Mouse (Mus musculus) urinary bladder, adult 2 months (tissue): ENCODE results near the gene Psmb11. TPM values are rescaled to one million over a fixed set of nuclear protein-coding genes. Genes with fewer than 3 reads are reported as not detected.
A peak's percentile ranks its signal among the peaks of the same experiment; 100 is the strongest.

ENCODE experiments used
- DNase-seq: peaks from one replicate; pipeline ENCODE4 v3.0.0; 2022; ENCODE audit warnings: low spot score
- polyA plus RNA-seq: library from polyadenylated mRNA; depleted of rRNA; stranded (reverse); fragments of >200 nt; gene quantifications from 2 replicates; pipeline ENCODE4 v1.2.3, GENCODE M21; 2012; rRNA removed

Gene Psmb11
- polyA plus RNA-seq: not detected in 2 replicates

- no peak for DNase-seq
These were observed at the start of gene Psmb11 for GRCm38 (mm10) chr14:54621133-54621532. Gene Psmb11 (plus strand): TSS chr14:54621433.

- DNase-seq: no peak
These were observed 49.1 kb upstream of the Psmb11 start for GRCm38 (mm10) chr14:54572122-54572521.

GRCm38 (mm10) chr14:54572790-54573736 is 48.2 kb upstream of the Psmb11 start:
- no peak for DNase-seq

GRCm38 (mm10) chr14:54574253-54574652 is 47.0 kb upstream of the Psmb11 start:
- peak; percentile 65 for DNase-seq

- DNase-seq: no peak
These were observed 46.2 kb upstream of the Psmb11 start for GRCm38 (mm10) chr14:54575031-54575430.

GRCm38 (mm10) chr14:54575631-54576030 is 45.6 kb upstream of the Psmb11 start:
- DNase-seq: peak; percentile 70

- DNase-seq: peak; percentile 52
These were observed 44.8 kb upstream of the Psmb11 start for GRCm38 (mm10) chr14:54576241-54577088.

GRCm38 (mm10) chr14:54577089-54577982 is 43.9 kb upstream of the Psmb11 start, which contains the start of gene Ajuba:
Gene Ajuba (minus strand): TSS chr14:54577558.
- peak; percentile 82 for DNase-seq

GRCm38 (mm10) chr14:54578063-54578462 is 43.2 kb upstream of the Psmb11 start:
- no peak for DNase-seq

- no peak for DNase-seq
These were observed 41.6 kb upstream of the Psmb11 start for GRCm38 (mm10) chr14:54579638-54580037.

GRCm38 (mm10) chr14:54582536-54582935 is 38.7 kb upstream of the Psmb11 start:
- DNase-seq: no peak

- DNase-seq: peak; percentile 22
These were observed 37.4 kb upstream of the Psmb11 start for GRCm38 (mm10) chr14:54583681-54584338.

- no peak for DNase-seq
These were observed 30.2 kb upstream of the Psmb11 start for GRCm38 (mm10) chr14:54591056-54591455.

- no peak for DNase-seq
These were observed 28.8 kb upstream of the Psmb11 start for GRCm38 (mm10) chr14:54592319-54592934.

GRCm38 (mm10) chr14:54594055-54594454 is 27.2 kb upstream of the Psmb11 start:
- no peak for DNase-seq

- no peak for DNase-seq
These were observed 26.4 kb upstream of the Psmb11 start for GRCm38 (mm10) chr14:54594631-54595414.

GRCm38 (mm10) chr14:54597084-54597483 is 24.1 kb upstream of the Psmb11 start:
- no peak for DNase-seq

- no peak for DNase-seq
These were observed 19.6 kb upstream of the Psmb11 start for GRCm38 (mm10) chr14:54601601-54602000.

- no peak for DNase-seq
These were observed 18.6 kb upstream of the Psmb11 start for GRCm38 (mm10) chr14:54602613-54603012.
